Mouse (Mus musculus) layer of hippocampus, postnatal 36 days (tissue): ENCODE results near the gene Flywch1. TPM values are rescaled to one million over a fixed set of nuclear protein-coding genes. Genes with fewer than 3 reads are reported as not detected.
A peak's percentile ranks its signal among the peaks of the same experiment; 100 is the strongest.
"Not testable (repeated sequence)": the region's sequence is repeated elsewhere in the genome, so short reads cannot be mapped to it uniquely, and the experiment has no call there.

Experiments
- DNase-seq, 2 experiments: peaks; one replicate each; pipeline ENCODE4 v3.0.0; 2022
- total RNA-seq, 2 experiments: library from RNA; stranded (reverse); gene quantifications; 2 replicates each; pipeline ENCODE4 v1.2.3; 2021

The Flywch1 gene
- total RNA-seq, 2 experiments from 2014 or later, result 297 to 300 TPM

GRCm38 (mm10) chr17:23778447-23778846 is 7.0 kb upstream of the Flywch1 start:
- DNase-seq, result no peak

DNA sequence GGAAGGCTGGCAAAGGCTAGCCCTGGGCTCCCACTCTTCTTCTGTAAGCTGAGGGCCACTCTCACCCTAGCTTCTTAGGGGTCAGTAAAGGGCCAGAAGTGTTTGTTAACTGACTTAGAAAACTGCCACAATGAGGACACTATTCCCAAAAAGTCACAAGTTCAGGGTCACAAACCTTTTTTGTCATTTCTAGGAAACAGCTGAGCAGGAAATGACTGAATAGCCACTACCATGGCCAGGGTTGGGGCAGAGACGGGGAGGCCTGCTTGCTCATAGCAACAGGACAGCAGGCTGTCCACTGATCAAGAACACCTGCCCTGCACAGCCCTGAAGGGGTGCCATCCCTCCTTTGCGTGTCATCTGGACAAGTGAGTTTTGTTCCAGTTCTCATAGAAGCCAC is 5.7 kb upstream of the Flywch1 start:
- DNase-seq, result no peak

DNA sequence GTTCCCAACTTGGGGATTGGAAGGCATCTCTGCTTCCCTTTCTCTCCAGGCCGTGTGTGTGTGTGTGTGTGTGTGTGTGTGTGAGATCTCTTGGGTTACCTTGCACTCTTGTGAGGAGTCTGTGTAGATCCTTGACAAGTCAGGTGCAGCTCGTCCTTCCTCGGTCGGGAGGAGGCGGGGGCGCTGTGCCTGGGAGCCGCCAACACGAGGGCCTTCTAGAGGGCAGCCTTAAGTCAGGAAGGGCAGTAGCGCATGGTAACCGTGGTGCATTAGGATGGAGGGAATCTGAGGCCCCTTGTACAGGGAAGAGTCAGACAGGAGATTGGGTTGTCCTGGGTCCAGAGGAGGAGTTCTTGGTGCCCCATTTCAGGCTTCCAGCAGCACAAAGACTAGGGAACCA is 4.8 kb upstream of the Flywch1 start:
- no peak for DNase-seq

GRCm38 (mm10) chr17:23774090-23774489 is 2.7 kb upstream of the Flywch1 start:
- peak; percentile 71 to 73 for DNase-seq

GRCm38 (mm10) chr17:23773676-23774075 is 2.3 kb upstream of the Flywch1 start:
- DNase-seq, result no peak

DNA sequence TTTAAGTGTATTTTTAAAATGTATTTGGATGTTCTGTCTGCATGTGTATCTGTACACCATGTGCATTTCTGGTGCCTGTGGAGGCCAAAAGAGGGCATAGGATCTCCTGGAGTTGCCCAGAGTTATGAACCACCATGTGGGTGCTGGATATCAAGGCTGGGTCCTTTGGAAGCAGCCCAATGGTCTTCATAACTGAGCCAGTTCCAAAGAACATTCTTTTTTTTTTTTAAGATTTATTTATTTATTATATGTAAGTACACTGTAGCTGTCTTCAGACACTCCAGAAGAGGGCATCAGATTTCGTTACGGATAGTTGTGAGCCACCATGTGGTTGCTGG is 786 bp upstream of the Flywch1 start:
- not testable (repeated sequence) for DNase-seq

GRCm38 (mm10) chr17:23770896-23771283 is 512 bp downstream of the Flywch1 start:
- peak in 1 of 2 experiments; percentile 31 for DNase-seq

DNA sequence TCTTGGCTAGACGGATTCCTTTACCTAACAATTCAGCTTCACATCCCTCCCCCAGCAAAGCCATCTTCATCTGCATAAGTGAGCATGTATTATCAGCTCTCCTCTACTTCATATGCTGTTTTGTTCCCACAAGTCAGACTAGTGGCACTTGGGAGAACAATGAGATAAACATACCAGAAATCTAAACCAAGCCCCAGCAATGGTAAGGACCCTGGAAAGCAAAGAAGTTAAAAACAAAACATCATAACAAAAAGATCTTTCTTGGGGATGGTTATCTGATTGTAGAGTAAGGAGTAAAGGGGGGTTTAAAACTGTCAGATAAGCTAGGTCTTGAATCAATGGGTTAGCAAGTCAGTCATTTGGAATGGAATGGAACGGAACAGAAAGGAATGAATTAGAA is 909 bp downstream of the Flywch1 start:
- no peak for DNase-seq

DNA sequence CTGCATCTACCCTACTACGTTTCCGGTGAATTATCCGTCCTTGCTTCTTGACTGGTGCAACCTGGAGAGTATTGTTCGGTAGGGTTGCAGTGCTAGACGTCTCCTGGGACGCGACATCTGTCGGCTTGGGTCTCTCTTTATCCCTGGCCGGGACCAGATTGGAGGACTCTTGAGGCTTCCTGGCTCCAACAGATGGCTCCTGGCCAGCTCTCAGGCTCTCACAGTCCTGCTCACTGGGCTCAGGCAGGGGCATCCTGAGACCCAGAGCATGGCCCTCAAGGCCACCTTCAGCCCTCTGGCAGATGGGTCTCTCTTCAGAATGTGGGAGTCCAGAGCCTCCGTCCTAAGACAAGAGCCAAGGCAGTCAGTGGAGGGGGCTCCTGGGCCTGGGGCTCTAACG is 8.4 kb downstream of the Flywch1 start:
- DNase-seq, result no peak

GRCm38 (mm10) chr17:23761155-23761554 is 10.2 kb downstream of the Flywch1 start:
- no peak for DNase-seq

DNA sequence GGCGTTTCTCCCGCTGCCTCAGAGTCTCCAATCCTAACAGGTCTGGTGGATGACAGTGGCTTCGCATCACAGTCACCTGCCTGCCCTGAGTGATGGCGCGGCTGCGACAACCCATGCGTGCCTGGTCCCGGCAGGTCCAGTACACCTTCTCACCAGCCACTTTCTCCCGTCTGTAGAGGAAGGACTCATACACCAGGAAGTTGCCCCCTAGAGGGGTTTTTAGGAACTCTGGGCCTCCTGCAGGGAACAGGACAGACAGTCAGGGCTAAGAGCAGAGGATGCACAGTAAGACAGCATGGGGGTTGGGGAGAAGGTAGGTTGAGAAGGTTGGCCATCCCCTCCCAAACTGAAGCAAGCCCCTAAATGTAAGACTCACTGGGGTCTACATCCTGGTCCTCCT is 11.2 kb downstream of the Flywch1 start:
- DNase-seq, result no peak

DNA sequence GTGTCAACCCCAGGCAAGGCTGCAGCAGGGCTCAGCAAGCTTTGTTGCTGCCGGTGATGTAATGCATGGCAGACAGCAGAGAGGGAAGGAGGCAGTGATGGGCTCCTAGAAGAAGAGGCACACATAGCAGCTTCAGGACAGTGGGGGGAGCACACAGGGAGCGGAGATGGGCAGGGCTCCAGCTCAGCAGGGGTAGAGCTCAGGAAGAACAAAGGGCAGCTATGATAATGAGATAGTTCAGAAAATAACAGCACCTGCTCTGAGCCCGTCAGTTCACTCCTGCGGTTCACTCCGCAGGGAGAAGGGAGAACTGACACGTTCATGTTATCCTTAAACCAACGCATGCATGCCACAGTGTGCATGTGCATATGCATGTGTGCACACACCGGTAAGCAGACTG is 12.6 kb downstream of the Flywch1 start:
- DNase-seq, result no peak

DNA sequence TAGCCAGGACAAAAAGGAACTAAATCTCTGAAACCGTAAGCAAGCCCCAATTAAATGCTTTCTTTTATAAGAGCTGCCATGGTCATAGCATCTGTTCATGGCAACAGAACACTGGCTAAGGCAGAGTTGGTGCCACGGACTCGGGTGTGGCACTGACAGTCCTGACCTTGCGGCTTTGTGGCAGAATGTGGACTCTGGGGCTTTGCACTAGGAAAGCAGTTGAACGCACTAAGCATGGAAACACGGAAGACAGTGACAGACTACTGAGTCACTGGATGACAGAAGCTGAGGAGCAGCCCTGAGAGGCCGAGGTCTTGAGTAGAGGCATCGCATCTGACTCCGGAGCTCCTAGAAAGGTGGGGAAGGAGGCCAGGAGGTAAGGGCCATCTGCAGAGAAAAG is 13.8 kb downstream of the Flywch1 start:
- no peak for DNase-seq

DNA sequence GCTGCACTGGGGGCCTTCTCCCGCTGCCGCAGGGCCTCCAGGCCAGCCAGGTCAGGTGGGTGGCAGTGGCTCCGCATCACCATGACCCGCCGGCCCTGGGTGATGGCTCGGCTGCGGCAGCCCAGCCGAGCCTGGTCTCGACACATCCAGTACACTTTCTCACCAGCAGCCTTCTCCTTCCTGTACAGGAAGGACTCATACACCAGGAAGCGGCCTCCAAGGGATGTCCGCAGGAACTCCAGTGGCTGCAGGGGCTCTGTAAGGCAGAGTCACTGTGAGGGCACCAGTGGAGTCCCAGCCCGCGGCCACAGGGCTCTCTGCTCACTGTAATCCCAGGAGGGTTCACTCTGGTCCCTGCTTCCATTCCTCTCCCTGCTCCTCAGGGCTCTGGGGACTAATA is 15.7 kb downstream of the Flywch1 start:
- DNase-seq, result no peak

DNA sequence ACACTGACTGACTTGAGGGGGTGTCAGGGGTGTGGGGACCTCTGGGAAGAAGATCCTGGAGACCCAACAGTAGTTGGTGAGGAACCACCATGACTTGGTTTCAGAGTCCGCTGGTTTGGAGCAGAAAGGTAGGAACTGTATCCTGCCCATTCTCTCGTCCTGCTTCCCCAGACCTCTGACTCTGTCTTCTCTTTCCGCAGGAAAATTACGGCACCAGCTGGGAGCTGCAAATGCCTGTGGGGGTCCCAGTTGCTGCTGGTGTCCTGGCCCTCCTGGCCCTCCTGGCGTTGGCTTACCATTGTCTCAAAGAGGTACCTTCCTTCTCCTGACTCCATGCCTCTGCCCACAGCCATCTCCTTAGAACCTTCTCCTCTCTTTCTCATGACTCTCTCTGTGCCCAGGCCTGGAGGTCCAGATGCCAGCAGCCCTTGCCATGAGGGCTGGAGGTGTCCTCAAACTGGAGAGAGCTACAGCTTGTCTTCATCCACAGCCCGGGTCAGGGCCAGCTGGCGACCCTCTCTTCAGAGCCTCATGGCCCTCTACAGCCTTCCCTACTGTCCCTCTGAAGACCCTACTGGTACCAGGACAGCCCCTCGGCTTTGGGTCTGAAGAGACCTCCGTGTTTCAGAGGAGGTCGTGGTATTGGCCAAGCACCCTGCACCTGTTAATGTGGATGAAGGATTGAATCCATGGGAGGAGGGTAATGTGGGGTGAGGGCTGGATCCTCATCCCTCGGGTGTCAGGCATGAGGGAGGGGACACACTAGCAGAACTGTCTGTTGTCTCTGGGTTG is 21.8 kb downstream of the Flywch1 start:
- DNase-seq, result no peak

GRCm38 (mm10) chr17:23748631-23749391 is 22.6 kb downstream of the Flywch1 start:
- DNase-seq, result peak in 1 of 2 experiments; percentile 38

DNA sequence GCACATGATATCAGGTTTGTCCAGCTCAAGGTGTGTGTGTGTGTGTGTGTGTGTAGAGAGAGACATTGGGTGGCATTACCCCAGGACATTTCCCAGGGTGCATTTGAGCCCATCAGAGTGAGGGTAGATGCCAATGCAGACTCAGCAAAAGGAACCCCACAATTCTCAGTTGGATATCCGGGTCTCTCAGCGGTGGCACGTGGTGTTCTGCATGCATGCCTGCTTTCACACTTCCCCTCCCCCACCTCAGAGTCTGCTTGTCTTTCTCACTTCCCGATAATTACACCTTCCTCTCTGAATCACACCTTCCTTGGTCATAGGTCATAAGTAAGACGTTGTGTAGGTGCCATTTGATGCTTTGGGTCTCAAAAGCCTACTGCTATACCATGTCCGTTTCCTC is 23.4 kb downstream of the Flywch1 start:
- DNase-seq, result no peak

DNA sequence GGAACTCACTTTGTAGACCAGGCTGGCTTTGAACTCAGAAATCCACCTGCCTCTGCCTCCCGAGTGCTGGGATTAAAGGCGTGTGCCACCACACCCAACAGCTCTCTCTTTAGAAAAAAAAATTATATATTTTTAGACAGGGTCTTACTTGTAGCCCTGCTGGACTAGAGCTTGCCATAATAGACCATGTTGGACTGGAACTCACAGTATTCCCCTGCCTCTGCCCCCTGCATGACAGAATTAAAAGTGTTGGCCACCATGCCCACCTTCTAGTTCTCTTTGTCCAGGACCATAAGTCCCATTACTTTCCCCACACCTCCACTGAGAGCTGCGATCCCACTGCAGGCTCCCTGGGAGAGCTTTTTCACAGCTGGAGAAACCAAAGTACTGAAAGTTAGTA is 23.9 kb downstream of the Flywch1 start:
- DNase-seq, result no peak

DNA sequence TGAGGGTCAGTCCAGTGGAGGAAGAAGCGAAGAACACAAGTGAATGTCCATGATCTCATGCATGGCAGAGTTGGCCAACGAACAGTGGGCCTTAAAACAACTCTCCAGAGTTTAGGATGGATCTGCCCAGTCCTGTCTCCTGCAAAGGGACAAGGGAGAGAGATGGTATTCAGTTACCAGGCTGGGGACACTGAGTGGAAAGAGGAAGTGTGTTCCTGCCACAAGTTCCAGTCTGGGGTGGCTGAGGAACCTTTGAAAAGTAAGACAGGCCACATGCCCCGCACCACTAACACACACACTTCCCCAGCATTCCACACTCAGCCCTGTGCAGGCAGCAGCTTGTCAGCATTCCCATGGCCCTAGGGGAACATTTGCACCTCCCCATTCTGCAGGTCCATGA is 24.6 kb downstream of the Flywch1 start:
- DNase-seq, result no peak

- no peak for DNase-seq
Measured at GRCm38 (mm10) chr17:23746311-23746710, 25.1 kb downstream of the Flywch1 start.

GRCm38 (mm10) chr17:23745301-23746251 is 25.8 kb downstream of the Flywch1 start, which contains the start of gene Kremen2:
Gene Kremen2 (minus strand): TSS chr17:23745833.
- no peak for DNase-seq

DNA sequence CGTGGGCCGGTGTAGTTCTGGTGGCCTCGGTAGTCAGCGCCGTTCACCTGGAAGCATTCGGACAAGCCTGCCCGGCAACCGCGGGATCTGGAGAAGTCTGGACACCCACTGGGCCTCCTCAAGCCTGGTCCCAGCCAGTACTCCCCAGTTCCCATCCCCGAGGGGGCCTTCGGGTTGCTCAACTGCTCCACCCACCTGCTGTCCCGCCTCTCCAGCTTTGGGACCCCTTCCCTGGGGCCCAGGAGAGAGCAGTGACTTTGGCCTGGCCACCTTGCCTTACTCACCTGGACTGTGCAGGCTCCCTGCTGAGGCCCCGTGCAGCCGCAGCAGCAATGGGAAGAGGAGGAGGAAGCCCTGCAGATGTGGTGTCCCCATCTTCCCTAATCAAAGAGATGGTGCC is 26.8 kb downstream of the Flywch1 start:
- no peak for DNase-seq

DNA sequence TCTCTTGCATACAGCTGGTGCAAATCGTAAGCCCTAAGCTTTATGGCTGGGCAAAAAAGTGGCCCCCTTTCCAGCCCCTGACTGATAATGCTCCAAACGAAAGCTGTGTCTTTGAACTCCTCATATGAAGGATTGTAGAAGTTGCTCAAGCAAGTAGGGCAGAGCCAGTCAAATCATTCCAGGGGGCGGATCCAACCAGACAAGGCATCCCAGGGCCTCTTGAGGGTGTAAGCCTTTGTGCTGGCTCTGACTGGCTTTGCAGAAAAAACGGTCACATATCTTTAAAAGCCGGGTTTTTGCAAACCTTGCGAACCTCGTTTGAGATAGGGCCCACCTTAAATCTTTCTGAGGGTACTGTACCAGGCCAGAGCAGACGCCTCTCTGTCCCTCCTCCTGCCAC is 27.3 kb downstream of the Flywch1 start:
- no peak for DNase-seq
